Mouse (Mus musculus) spleen, adult 2 months (tissue): ENCODE measurements around the gene Gramd1c. TPM values are rescaled to one million over a fixed set of nuclear protein-coding genes. Genes with fewer than 3 reads are reported as not detected.

Experiments
- DNase-seq, 2 experiments: peaks; one replicate each; pipeline versions ENCODE4 v3.0.0 to v3.0.0-alpha.2; 2012 to 2021; ENCODE audit warnings: low spot score in 2 of 2, low read depth in 1 of 2
- H3K27ac ChIP-seq: fragments of 200-500 bp; 2 replicates; pipeline ENCODE4 v1.5.1; 2012; ENCODE audit warnings: low read length, inconsistent platforms; ENCODE audit not compliant: insufficient read depth
- H3K27me3 ChIP-seq: fragments of 200-500 bp; 2 replicates; pipeline ENCODE4 v1.6.1; 2012; ENCODE audit warnings: mild to moderate bottlenecking, moderate library complexity, low read length, inconsistent platforms; ENCODE audit not compliant: control insufficient read depth, insufficient read depth
- H3K36me3 ChIP-seq: fragments of 200-500 bp; 2 replicates; pipeline ENCODE4 v1.6.1; 2012; ENCODE audit warnings: mild to moderate bottlenecking, low read length, inconsistent platforms; ENCODE audit not compliant: control insufficient read depth, insufficient read depth
- H3K4me1 ChIP-seq: fragments of 200-500 bp; 2 replicates; pipeline ENCODE4 v1.6.1; 2011; ENCODE audit warnings: inconsistent platforms; ENCODE audit not compliant: control insufficient read depth, insufficient read depth, insufficient read length
- H3K4me3 ChIP-seq: fragments of 200-500 bp; 2 replicates; pipeline ENCODE4 v1.5.1; 2011; ENCODE audit warnings: mild to moderate bottlenecking, inconsistent platforms; ENCODE audit not compliant: insufficient read depth, insufficient read length; ENCODE audit errors: extremely low read depth
- CTCF ChIP-seq: fragments of 200-500 bp; IDR thresholded peaks from 2 replicates; pipeline ENCODE4 v1.5.1; 2011; ENCODE audit warnings: mild to moderate bottlenecking, inconsistent platforms; ENCODE audit not compliant: insufficient read depth, insufficient read length, insufficient replicate concordance; ENCODE audit errors: extremely low read depth
- POLR2A ChIP-seq: fragments of 200-500 bp; IDR thresholded peaks from 2 replicates; pipeline ENCODE4 v1.6.1; 2011; ENCODE audit warnings: low read depth, low read length, inconsistent platforms
- WGBS: fragments of 180-500 bp; shearing (Covaris S2); methylation state at CpG from one replicate; pipeline ENCODE4 v1.1.7; 2018; 5-methylcytosine and 5-hydroxymethylcytosine counted together
- polyA plus RNA-seq: library from polyadenylated mRNA; depleted of rRNA; stranded (reverse); fragments of >200 nt; gene quantifications from 2 replicates; pipeline ENCODE4 v1.2.3, GENCODE M21; 2012

Gene Gramd1c
- polyA plus RNA-seq, 1 experiment, result 0.30 TPM

GRCm38 (mm10) chr16:43945351-43945750 is 117.8 kb downstream of the Gramd1c start:
- Histone ChIP-seq H3K36me3 (no peaks in the 10 kb centered on the region; the same call in 1 of the 2 replicates), H3K4me3 (no peak overlapping the region), H3K27me3 (no peaks in the 10 kb centered on the region), H3K27ac (no peak overlapping the region), H3K4me1 (no peaks in the 10 kb centered on the region)
- DNase-seq, result no peak
- 92% methylated on average over 3 of the region's 3 CpGs for WGBS
- no peak for TF ChIP-seq POLR2A
- TF ChIP-seq CTCF, result no peak

- Histone ChIP-seq H3K4me3 (no peak overlapping the region), H3K27me3 (no peaks in the 10 kb centered on the region), H3K4me1 (no peaks in the 10 kb centered on the region), H3K27ac (no peak overlapping the region), H3K36me3 (no peaks in the 10 kb centered on the region; the same call in 1 of the 2 replicates)
- TF ChIP-seq POLR2A (no peak), CTCF (no peak)
- no peak for DNase-seq
- WGBS, result 91% methylated on average over 4 of the region's 4 CpGs
Measured at GRCm38 (mm10) chr16:43940846-43941245, 122.3 kb downstream of the Gramd1c start.

GRCm38 (mm10) chr16:43935892-43936291 is 127.3 kb downstream of the Gramd1c start:
- DNase-seq, result no peak
- H3K4me1 ChIP-seq, result no peaks in the 10 kb centered on the region
- no peak overlapping the region for H3K4me3 ChIP-seq
- 90% methylated on average over 3 of the region's 3 CpGs for WGBS
- no peaks in the 10 kb centered on the region for H3K27me3 ChIP-seq
- TF ChIP-seq POLR2A, result no peak
- no peak overlapping the region for H3K27ac ChIP-seq
- no peaks in the 10 kb centered on the region for H3K36me3 ChIP-seq

- Histone ChIP-seq H3K36me3 (no peaks in the 10 kb centered on the region), H3K4me1 (no peaks in the 10 kb centered on the region), H3K4me3 (no peak overlapping the region), H3K27ac (no peak overlapping the region), H3K27me3 (no peaks in the 10 kb centered on the region)
- no peak for TF ChIP-seq CTCF
- no peak for TF ChIP-seq POLR2A
- 78% methylated on average over 3 of the region's 3 CpGs for WGBS
- DNase-seq, result no peak
Measured at GRCm38 (mm10) chr16:43935367-43935766, 127.8 kb downstream of the Gramd1c start.

DNA sequence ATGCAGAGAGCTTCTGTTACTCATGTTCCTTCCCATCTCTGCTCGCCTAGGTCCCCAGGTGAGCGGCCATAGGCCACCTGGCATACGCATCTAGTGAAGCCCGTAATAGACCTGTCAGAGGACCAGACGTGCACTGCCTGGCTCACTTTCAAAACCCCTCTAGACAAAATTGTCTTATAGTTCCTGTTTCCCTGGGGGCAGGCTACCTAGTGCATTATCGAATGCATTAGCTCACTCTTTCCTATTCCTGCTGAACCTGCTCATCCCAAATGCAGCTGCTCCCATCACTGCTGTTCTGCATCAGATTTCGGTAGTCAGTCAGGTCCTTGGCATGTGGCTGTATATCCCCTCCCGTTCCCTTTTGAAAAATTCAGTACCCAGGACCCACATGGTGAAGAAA is 128.3 kb downstream of the Gramd1c start:
- DNase-seq, result no peak
- TF ChIP-seq POLR2A (no peak), CTCF (no peak)
- Histone ChIP-seq H3K4me3 (no peak overlapping the region), H3K27me3 (no peaks in the 10 kb centered on the region), H3K4me1 (no peaks in the 10 kb centered on the region), H3K27ac (no peak overlapping the region), H3K36me3 (no peaks in the 10 kb centered on the region)
- 91% methylated on average over 8 of the region's 8 CpGs for WGBS

- no peak for DNase-seq
- Histone ChIP-seq H3K27me3 (no peaks in the 10 kb centered on the region), H3K4me1 (no peaks in the 10 kb centered on the region), H3K4me3 (no peak overlapping the region), H3K27ac (no peak overlapping the region), H3K36me3 (no peaks in the 10 kb centered on the region)
- WGBS, result 94% methylated on average over 6 of the region's 6 CpGs
- no peak for TF ChIP-seq CTCF
- TF ChIP-seq POLR2A, result no peak
Measured at GRCm38 (mm10) chr16:43933041-43933440, 130.1 kb downstream of the Gramd1c start.

DNA sequence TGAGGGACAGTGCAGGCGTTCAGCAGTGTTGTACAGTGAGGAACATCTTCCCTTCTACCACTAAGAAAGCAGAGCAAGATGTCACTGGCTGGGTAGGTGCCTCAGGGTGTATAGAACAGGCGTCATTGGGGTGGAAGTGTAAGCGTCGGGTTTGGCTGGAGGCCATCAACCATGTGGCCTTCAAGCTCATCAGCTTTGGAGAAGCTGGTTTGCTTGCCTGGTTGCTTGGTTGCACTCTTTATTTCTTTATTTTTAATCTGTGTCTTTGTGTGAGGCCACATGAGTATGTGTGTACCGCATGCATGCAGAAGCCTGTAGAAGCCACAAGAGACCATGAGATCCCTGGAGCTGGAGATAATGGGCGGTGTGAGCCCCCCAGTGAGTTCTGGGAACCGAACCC is 130.8 kb downstream of the Gramd1c start:
- WGBS, result 87% methylated on average over 7 of the region's 7 CpGs
- H3K36me3 ChIP-seq, result no peaks in the 10 kb centered on the region
- H3K27ac ChIP-seq, result no peak overlapping the region
- DNase-seq, result no peak
- H3K4me1 ChIP-seq, result no peaks in the 10 kb centered on the region
- TF ChIP-seq CTCF (no peak), POLR2A (no peak)
- H3K4me3 ChIP-seq, result no peak overlapping the region
- no peaks in the 10 kb centered on the region for H3K27me3 ChIP-seq

DNA sequence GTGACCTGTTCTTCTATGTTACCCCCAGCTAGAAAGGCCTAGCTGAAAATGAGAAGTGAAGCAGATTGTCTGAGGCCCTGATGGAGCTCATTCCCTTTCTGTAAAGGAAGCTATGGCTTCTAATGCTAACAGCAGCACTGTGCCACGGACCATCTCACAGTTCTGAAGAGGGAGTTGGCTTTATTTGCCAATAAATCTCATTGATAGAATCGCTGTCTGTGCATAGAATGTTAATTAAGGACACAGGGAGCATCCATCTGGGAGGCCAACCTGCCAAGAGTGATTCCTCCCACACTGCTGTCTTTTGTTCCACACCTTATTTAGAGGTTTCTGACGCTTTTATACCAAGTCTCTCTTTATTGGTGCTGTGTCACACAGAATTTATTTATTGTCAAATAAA is 131.6 kb downstream of the Gramd1c start:
- no peak for TF ChIP-seq POLR2A
- no peak for TF ChIP-seq CTCF
- Histone ChIP-seq H3K4me3 (no peak overlapping the region), H3K4me1 (no peaks in the 10 kb centered on the region), H3K27me3 (no peaks in the 10 kb centered on the region), H3K36me3 (no peaks in the 10 kb centered on the region), H3K27ac (no peak overlapping the region)
- 91% methylated on average over 3 of the region's 3 CpGs for WGBS
- DNase-seq, result no peak
